Mouse (Mus musculus): ENCODE results near the gene Nfia.

GRCm38 (mm10) chr4:98050781-98051180, 278.2 kb downstream of the Nfia start:
- TF ChIP-seq CTCF (IDR thresholded peaks at IDR 0.05; ENCODE audit: insufficient read depth, low read depth, low read length) = no peak
- TF ChIP-seq POLR2A (IDR thresholded peaks at IDR 0.05; ENCODE audit: insufficient read depth, low read depth, low read length) = no peak
